Mouse (Mus musculus) erythroblast, embryonic 14.5 days (primary cell): Measurements from ENCODE around the gene Spty2d1. TPM values are rescaled to one million over a fixed set of nuclear protein-coding genes. Genes with fewer than 3 reads are reported as not detected.
A peak's percentile ranks its signal among the peaks of the same experiment; 100 is the strongest.
"Not testable (repeated sequence)": the region's sequence is repeated elsewhere in the genome, so short reads cannot be mapped to it uniquely, and the experiment has no call there.

Experiments used
- H3K27me3 ChIP-seq: 2 replicates; pipeline ENCODE4 v1.6.1; 2012; ENCODE audit warnings: inconsistent platforms; ENCODE audit not compliant: control insufficient read depth
- H3K36me3 ChIP-seq: 2 replicates; pipeline ENCODE4 v1.6.1; 2012; ENCODE audit warnings: mild to moderate bottlenecking, inconsistent platforms; ENCODE audit not compliant: control insufficient read depth
- H3K4me1 ChIP-seq: 2 replicates; pipeline ENCODE4 v1.6.1; 2012; ENCODE audit warnings: inconsistent platforms; ENCODE audit not compliant: control insufficient read depth
- H3K4me3 ChIP-seq: replicated peaks from 2 replicates; pipeline ENCODE3; 2012; ENCODE audit warnings: moderate library complexity, mild to moderate bottlenecking, inconsistent platforms
- H3K9me3 ChIP-seq: 2 replicates; pipeline ENCODE4 v1.6.1; 2012; ENCODE audit warnings: low read length, inconsistent platforms, mixed read lengths; ENCODE audit not compliant: control insufficient read depth
- GATA1 ChIP-seq: IDR thresholded peaks from 2 replicates; pipeline ENCODE4 v1.6.1; 2012; ENCODE audit warnings: low read length, inconsistent platforms, mixed read lengths
- TAL1 ChIP-seq: IDR thresholded peaks from 3 replicates; pipeline ENCODE4 v1.6.1; 2012; ENCODE audit warnings: low read length, inconsistent platforms, mixed read lengths
- polyA plus RNA-seq: library from polyadenylated mRNA; stranded (reverse); fragments of >175 nt; gene quantifications from 2 replicates; pipeline ENCODE4 v1.2.3, GENCODE M21; 2012

The Spty2d1 gene
- polyA plus RNA-seq, 1 experiment = 0.60 TPM

DNA sequence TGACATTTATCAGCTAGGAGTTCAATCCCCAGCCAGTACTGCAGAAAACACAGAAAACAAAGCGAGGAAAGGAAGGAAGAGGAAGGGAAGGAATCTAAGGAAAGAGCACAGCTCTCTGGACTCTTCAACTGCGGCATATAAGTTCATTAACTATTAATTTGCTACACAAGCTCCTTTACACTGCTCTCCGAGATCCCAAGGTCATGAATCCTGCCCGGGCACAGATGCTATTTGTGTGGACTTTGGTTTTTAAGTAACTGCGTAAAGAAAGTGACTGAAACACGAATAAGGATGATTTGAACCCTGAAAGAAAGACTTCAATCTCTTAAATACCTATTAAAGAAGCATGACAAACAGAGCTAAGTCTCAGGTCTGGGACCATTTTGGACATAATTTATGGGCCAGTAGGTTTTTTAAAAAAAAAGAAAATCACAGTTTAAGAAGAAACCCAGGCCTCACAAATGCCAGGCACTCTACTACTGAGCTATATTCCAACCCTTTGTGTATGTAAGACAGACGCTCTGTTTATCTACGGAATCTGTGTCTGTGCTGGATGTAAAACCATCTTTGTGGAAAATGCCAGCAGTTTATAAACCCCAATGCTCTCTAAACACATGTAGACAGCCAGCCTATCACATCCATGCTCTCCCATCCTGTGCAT is 8.1 kb downstream of the Spty2d1 start:
- peaks cover 59% of the 10 kb centered on the region for H3K36me3 ChIP-seq

GRCm38 (mm10) chr7:46998942-46999341 is 9.3 kb downstream of the Spty2d1 start:
- peaks cover 69% of the 10 kb centered on the region for H3K36me3 ChIP-seq
- peaks cover 94% of the 10 kb centered on the region for H3K4me1 ChIP-seq
- H3K9me3 ChIP-seq = no peaks in the 10 kb centered on the region
- H3K27me3 ChIP-seq = no peaks in the 10 kb centered on the region
- TF ChIP-seq GATA1 (no peak), TAL1 (no peak)
- no peak overlapping the region for H3K4me3 ChIP-seq

More for the DNA sequence above, 8.1 kb downstream of the Spty2d1 start:
- TF ChIP-seq GATA1 (no peak), TAL1 (no peak)
- no peaks in the 10 kb centered on the region for H3K27me3 ChIP-seq
- H3K9me3 ChIP-seq = no peaks in the 10 kb centered on the region
- peaks cover 91% of the 10 kb centered on the region for H3K4me1 ChIP-seq
- H3K4me3 ChIP-seq = no peak overlapping the region

GRCm38 (mm10) chr7:46997644-46998395 is 10.4 kb downstream of the Spty2d1 start:
- no peaks in the 10 kb centered on the region for H3K9me3 ChIP-seq

GRCm38 (mm10) chr7:46997008-46997407 is 11.2 kb downstream of the Spty2d1 start:
- H3K4me1 ChIP-seq = peaks cover 77% of the 10 kb centered on the region
- H3K4me3 ChIP-seq = no peak overlapping the region
- no peaks in the 10 kb centered on the region for H3K9me3 ChIP-seq
- H3K27me3 ChIP-seq = no peaks in the 10 kb centered on the region
- peaks cover 82% of the 10 kb centered on the region for H3K36me3 ChIP-seq
- TF ChIP-seq TAL1 = peak; percentile 43; the same call in 1 of the 3 replicates
- no peak for TF ChIP-seq GATA1

More at GRCm38 (mm10) chr7:46997644-46998395, 10.4 kb downstream of the Spty2d1 start:
- Histone ChIP-seq H3K27me3 (no peaks in the 10 kb centered on the region), H3K36me3 (peaks cover 73% of the 10 kb centered on the region), H3K4me1 (peaks cover 84% of the 10 kb centered on the region), H3K4me3 (no peak overlapping the region)
- no peak for TF ChIP-seq GATA1
- no peak for TF ChIP-seq TAL1

DNA sequence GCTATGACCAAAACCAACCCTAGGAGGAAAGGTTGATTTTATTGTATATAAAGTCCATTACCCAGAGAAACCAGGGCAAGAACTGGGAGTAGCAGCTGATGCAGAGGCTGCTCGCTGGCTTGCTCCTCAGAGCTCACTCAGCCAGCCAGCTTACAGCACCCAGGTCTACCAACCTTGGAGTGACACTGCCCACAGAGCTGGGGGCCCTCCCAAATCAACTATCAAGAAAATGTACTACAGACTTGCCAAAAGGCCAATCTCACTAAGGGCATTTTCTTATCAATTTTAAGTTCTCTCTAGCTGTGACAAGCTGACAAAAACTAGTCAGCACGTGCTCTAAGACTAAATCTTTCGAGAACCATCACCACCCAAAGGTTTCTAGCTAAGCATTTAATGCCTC is 12.7 kb downstream of the Spty2d1 start:
- Histone ChIP-seq H3K4me1 (peaks cover 64% of the 10 kb centered on the region), H3K36me3 (peaks cover 94% of the 10 kb centered on the region), H3K4me3 (no peak overlapping the region), H3K27me3 (no peaks in the 10 kb centered on the region), H3K9me3 (no peaks in the 10 kb centered on the region)
- TF ChIP-seq GATA1 = no peak
- no peak for TF ChIP-seq TAL1

- Histone ChIP-seq H3K27me3 (no peaks in the 10 kb centered on the region), H3K4me1 (peaks cover 54% of the 10 kb centered on the region), H3K9me3 (no peaks in the 10 kb centered on the region), H3K36me3 (peaks cover 87% of the 10 kb centered on the region), H3K4me3 (no peak overlapping the region)
- TF ChIP-seq GATA1 (no peak), TAL1 (no peak)
Observed at GRCm38 (mm10) chr7:46993079-46993478, 15.1 kb downstream of the Spty2d1 start.

GRCm38 (mm10) chr7:46989387-46989786 is 18.8 kb downstream of the Spty2d1 start:
- H3K27me3 ChIP-seq, H3K4me3 ChIP-seq, H3K9me3 ChIP-seq: not testable (repeated sequence)
- H3K4me1 ChIP-seq = peaks cover 18% of the 10 kb centered on the region
- peaks cover 50% of the 10 kb centered on the region for H3K36me3 ChIP-seq

GRCm38 (mm10) chr7:46987073-46987472 is 21.1 kb downstream of the Spty2d1 start:
- peaks cover 26% of the 10 kb centered on the region for H3K36me3 ChIP-seq
- peaks cover 13% of the 10 kb centered on the region for H3K4me1 ChIP-seq
- no peak for TF ChIP-seq GATA1
- no peak for TF ChIP-seq TAL1
- H3K4me3 ChIP-seq = no peak overlapping the region
- peaks cover 4% of the 10 kb centered on the region; the same call in 1 of the 2 replicates for H3K27me3 ChIP-seq
- H3K9me3 ChIP-seq = no peaks in the 10 kb centered on the region

DNA sequence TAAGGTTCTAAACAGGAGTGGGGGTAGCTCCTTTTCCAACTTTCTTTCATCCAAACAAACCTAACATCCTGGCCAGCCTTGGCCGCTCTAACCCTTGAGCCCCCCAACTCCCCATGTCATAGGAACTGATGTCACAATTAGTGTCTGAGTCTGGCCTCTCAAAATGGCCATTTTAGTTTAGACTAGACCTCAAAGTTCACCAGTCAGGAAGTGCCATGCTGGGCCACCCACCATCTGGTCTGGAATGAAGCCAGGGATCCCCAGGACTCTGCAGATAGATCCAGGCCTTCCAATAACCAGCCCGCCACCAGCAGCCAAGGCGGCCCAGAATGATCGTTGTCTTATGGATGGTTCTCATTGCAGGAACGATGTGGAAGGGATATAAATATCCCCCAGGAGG is 21.6 kb downstream of the Spty2d1 start:
- Histone ChIP-seq H3K4me1 (peaks cover 13% of the 10 kb centered on the region), H3K9me3 (no peaks in the 10 kb centered on the region), H3K4me3 (no peak overlapping the region), H3K27me3 (peaks cover 4% of the 10 kb centered on the region; the same call in 1 of the 2 replicates), H3K36me3 (peaks cover 22% of the 10 kb centered on the region)
- TF ChIP-seq GATA1 (no peak), TAL1 (no peak)
